In genomic region chr5:127290461-127291250, GRCm38 (mm10) we compare ENCODE assay signal across 9 mouse cellular contexts. TPM values are rescaled to one million over a fixed set of nuclear protein-coding genes. Genes with fewer than 3 reads are reported as not detected.
DNase-seq lines count a peak whose midpoint lies in the region; ATAC-seq and TF ChIP-seq lines count a peak whose summit lies in the region.
"Had no signal": no experiment of that assay in that cellular context is flagged by ENCODE, and none has a peak within 500 bp of the region (broad histone marks: within the 10 kb centered on the region; RNA-seq: fewer than 3 reads in every experiment).

No protein-coding gene starts in this region.

- DNase-seq in left cerebral cortex, postnatal 4 days, result peak; percentile 85
- DNase-seq in left cerebral cortex, adult 2 months (ENCODE audit: extremely low spot score in 1 of 2, low spot score in 2 of 2), result no peak
- no peak for DNase-seq in thymus, postnatal 10 days (ENCODE audit: low spot score in 2 of 2)
- no peak for DNase-seq in liver
- DNase-seq in left cerebral cortex, adult 8-10 months (ENCODE audit: low spot score in 2 of 2), result no peak

- H3K4me2 ChIP-seq in embryonic facial prominence, embryonic 12.5 days (replicated peaks), result no peak overlapping the region
- H3K4me2 ChIP-seq in hindbrain, embryonic 15.5 days, result peak overlapping the region; percentile 2; the same call in 1 of the 2 replicates
- H3K4me2 ChIP-seq in neural tube, embryonic 13.5 days, result peak overlapping the region; percentile 15; the same call in 1 of the 2 replicates

- 61% methylated on average over 17 of the region's 17 CpGs for WGBS in embryonic facial prominence, embryonic 12.5 days
- 20% methylated on average over 17 of the region's 17 CpGs for WGBS in hindbrain, embryonic 15.5 days
- 32% methylated on average over 17 of the region's 17 CpGs for WGBS in neural tube, embryonic 13.5 days

- H3K9ac ChIP-seq in embryonic facial prominence, embryonic 12.5 days, result no peak overlapping the region
- H3K9ac ChIP-seq in hindbrain, embryonic 15.5 days, result no peak overlapping the region
- no peak overlapping the region for H3K9ac ChIP-seq in neural tube, embryonic 13.5 days

- H3K4me3 ChIP-seq in left cerebral cortex, adult 2 months, result no peak overlapping the region
- no peak overlapping the region for H3K4me3 ChIP-seq in embryonic facial prominence, embryonic 12.5 days
- H3K4me3 ChIP-seq in hindbrain, embryonic 15.5 days, result no peak overlapping the region
- H3K4me3 ChIP-seq in neural tube, embryonic 13.5 days, result no peak overlapping the region
- H3K4me3 ChIP-seq: erythroblast, embryonic 14.5 days had no signal

- intact Hi-C loops in left cerebral cortex, postnatal 4 days (cut with DNase I), result no loop called here
- intact Hi-C loops in left cerebral cortex, adult 2 months (cut with DNase I), result no loop called here

- peaks cover 17% of the 10 kb centered on the region for H3K4me1 ChIP-seq in embryonic facial prominence, embryonic 12.5 days
- peaks cover 23% of the 10 kb centered on the region for H3K4me1 ChIP-seq in hindbrain, embryonic 15.5 days (replicated peaks)
- peaks cover 31% of the 10 kb centered on the region for H3K4me1 ChIP-seq in neural tube, embryonic 13.5 days (replicated peaks)

- H3K9me3 ChIP-seq in embryonic facial prominence, embryonic 12.5 days, result no peaks in the 10 kb centered on the region
- H3K9me3 ChIP-seq in hindbrain, embryonic 15.5 days, result no peaks in the 10 kb centered on the region
- H3K9me3 ChIP-seq in neural tube, embryonic 13.5 days, result no peaks in the 10 kb centered on the region

- H3K27ac ChIP-seq in left cerebral cortex, adult 2 months, result no peak overlapping the region
- peak overlapping the region; percentile 24 for H3K27ac ChIP-seq in embryonic facial prominence, embryonic 12.5 days
- peak overlapping the region; percentile 69 for H3K27ac ChIP-seq in hindbrain, embryonic 15.5 days (replicated peaks)
- peak overlapping the region; percentile 83 for H3K27ac ChIP-seq in neural tube, embryonic 13.5 days (replicated peaks)

- no peaks in the 10 kb centered on the region for H3K27me3 ChIP-seq in embryonic facial prominence, embryonic 12.5 days
- no peaks in the 10 kb centered on the region for H3K27me3 ChIP-seq in hindbrain, embryonic 15.5 days
- H3K27me3 ChIP-seq in neural tube, embryonic 13.5 days, result no peaks in the 10 kb centered on the region

- 0 out of 2 replicates have a peak, but pooled peaks cover 10% of the 10 kb centered on the region for H3K36me3 ChIP-seq in embryonic facial prominence, embryonic 12.5 days
- no peaks in the 10 kb centered on the region for H3K36me3 ChIP-seq in hindbrain, embryonic 15.5 days
- H3K36me3 ChIP-seq in neural tube, embryonic 13.5 days, result no peaks in the 10 kb centered on the region

- no peak for ATAC-seq in embryonic facial prominence, embryonic 12.5 days (ENCODE audit: insufficient number of reproducible peaks, insufficient read depth, low FRiP score, low TSS enrichment)
- ATAC-seq in hindbrain, embryonic 15.5 days (ENCODE audit: low FRiP score, low read depth), result peak; percentile 79
- peak; percentile 81 for ATAC-seq in neural tube, embryonic 13.5 days (ENCODE audit: low read depth)

- no peak for TF ChIP-seq CTCF in left cerebral cortex, adult 2 months (IDR thresholded peaks at IDR 0.05)

RNA-seq across cellular contexts. Expression of gene Tmem132c, which starts 49.0 kb away (rescaled TPM):
- 10 to 100 TPM; 10.4 to 11.6 TPM for total RNA-seq in left cerebral cortex, postnatal 4 days (2021)
- 1 to 10 TPM; 6.2 to 9.5 TPM for total RNA-seq in left cerebral cortex, adult 2 months (2021)
- polyA plus RNA-seq in embryonic facial prominence, embryonic 12.5 days (2016; fragmentation: Nextera tagmentation; extraction: Ambion mirVana), result 40.7 and 51.8 TPM in 2 replicates
- 12.7 and 16.4 TPM in 2 replicates for polyA plus RNA-seq in hindbrain, embryonic 15.5 days (2015; fragmentation: Nextera tagmentation; extraction: Ambion mirVana)
- polyA plus RNA-seq in neural tube, embryonic 13.5 days (2015; fragmentation: Nextera tagmentation; extraction: Ambion mirVana), result 13.5 and 13.7 TPM in 2 replicates
- total RNA-seq in left cerebral cortex, adult 8-10 months (2022), result 1 to 10 TPM; 5.6 to 6.3 (median 6.2) TPM
- polyA plus RNA-seq: erythroblast, embryonic 14.5 days had no signal
